Mouse (Mus musculus) erythroblast, embryonic 14.5 days (primary cell): ENCODE results near the gene Gm28539.

Source experiments
- GATA1 ChIP-seq: IDR thresholded peaks from 2 replicates; pipeline ENCODE4 v1.6.1; 2012; ENCODE audit warnings: low read length, inconsistent platforms, mixed read lengths
- TAL1 ChIP-seq: IDR thresholded peaks from 3 replicates; pipeline ENCODE4 v1.6.1; 2012; ENCODE audit warnings: low read length, inconsistent platforms, mixed read lengths

GRCm38 (mm10) chr16:18927963-18928362 is 91.6 kb downstream of the Gm28539 start:
- TF ChIP-seq TAL1 (no peak), GATA1 (no peak)
